Mouse (Mus musculus): ENCODE data around the gene Rassf7. TPM values are rescaled to one million over a fixed set of nuclear protein-coding genes. Genes with fewer than 3 reads are reported as not detected.
A peak's percentile ranks its signal among the peaks of the same experiment; 100 is the strongest.

Rassf7 gene
- polyA plus RNA-seq (2017; shearing (Covaris generic)), result 10 to 100 TPM; 14.2 to 15.9 TPM

DNA sequence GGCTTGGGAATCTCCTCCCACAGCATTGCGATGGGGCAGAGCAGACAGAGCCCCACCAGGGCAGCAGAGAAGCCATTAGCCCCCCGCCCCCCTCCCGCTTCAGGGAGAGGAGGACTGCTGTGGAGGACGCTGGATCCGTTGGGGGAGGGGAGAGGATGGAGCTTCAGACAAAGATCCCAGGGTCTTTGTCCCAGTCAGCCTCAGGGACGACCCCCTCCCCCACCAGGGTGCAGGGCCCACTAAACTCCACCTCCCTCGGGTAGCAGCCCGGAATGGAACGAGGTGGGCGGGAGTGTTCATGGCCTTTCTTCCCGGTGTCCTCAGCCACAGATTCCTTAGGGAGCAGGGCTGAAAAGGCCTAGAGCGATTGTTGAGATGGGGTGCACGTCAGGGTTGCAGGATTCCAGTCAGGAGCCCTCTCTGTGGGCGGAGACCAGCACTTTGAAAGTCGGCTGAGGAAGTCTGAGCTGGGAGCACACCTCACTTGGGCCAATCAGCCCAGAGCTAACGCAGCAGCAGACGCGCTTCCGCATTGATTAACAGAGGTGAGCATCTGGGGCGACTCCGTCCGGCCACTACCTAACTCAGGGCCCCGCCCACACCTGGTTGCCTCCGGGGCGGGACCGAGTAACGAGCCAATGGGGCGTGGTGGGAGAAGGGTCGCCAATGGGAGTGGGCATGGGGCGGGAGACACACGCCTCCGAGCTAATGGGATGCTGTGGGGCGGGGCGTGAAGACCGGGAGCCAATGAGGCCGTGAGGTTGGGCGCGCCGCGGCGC, at the start of gene Rassf7:
Gene Rassf7, plus strand, starts transcription at position 760 of the 779 bp plus-strand sequence.
- ATAC-seq, result peak; percentile 97

DNA sequence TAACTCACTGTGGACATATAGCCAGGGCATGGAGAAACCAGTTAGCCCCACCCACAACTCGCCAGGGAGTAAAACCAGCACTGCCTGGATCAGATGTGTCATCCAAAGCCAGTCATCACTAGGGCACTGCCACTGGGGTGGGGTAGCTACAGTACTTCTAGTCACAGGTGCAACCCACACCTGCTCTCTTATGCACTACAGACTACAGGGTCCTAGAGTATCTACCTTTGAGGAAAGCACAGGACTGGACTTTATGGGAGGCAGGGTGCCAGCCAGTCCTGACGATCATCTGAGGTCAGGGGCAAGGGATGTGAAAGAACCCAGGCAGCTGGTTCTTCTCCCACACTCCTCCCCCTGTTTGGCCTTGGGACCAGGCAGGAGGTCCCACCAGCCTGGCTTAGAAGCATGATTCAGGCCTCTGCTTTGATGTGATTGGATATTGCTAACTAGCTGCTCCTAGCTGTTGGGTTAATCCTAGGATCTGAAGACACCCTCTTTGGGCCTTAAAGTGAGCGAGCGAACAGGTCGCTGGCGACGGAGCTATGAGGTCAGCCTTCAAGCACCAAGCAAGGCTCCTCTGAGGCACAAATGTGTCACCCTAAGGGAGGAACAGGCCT, 47.7 kb upstream of the Rassf7 start:
- peak; percentile 1 for ATAC-seq

DNA sequence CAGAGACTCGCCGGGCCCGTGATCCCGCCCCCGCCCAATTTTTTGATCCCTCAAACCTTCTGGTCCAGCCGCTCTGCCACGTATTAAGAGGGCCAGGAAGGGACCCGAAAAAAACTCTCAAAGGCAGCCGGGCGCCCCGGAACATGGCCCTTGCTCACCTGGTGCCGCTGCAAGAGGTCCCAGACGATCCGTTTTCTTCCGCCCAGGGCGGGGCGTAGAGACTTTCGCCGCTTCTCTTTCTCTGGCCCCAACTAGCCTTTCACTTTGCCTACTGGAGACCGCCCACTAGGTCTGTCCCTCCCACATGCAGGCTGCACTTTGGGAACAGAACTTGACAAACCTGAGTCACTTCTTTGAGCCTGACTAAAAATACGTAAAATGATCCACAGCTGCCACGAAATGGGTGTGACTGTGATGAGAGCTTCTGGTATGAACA, 47.1 kb upstream of the Rassf7 start:
- ATAC-seq, result peak; percentile 19

DNA sequence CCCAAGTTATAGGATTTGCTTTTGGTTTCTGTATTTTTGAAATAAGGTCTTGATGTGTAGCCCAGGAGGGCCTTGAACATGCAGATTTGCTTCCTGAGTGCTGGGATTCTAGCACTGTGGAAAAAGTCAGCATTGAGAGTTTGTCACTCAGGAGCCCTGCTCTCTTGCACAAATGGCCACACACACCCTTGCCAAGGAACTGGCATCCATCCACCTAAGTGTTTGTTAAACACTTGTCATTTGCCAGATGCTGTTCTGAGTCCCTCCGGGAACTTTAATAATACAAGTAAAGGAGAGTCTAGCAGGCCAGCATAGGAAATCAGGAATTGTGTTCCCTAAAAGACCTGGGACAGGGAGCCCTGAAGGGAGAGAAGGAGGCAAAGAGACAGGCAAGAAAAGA, 46.4 kb upstream of the Rassf7 start:
- no peak for ATAC-seq

DNA sequence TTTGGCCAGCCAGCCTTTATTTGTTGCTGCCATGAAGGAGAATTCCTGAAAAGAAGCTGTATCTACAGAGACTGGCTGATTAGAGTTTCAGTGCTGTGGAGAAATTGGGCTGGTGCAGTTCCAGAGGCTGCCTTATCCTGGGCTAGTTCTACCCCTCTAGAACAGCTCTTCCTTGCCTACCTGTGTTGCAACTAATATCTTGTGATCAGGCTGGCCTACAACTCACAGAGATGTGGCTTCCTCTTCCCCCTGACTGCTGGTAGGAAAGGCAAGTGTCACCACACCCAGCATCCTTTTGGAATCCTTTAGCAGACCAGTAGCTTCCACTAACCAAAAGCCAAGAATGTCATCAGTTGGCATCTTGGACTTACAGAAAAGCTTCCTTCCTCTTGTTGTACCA, 45.8 kb upstream of the Rassf7 start:
- ATAC-seq, result no peak

DNA sequence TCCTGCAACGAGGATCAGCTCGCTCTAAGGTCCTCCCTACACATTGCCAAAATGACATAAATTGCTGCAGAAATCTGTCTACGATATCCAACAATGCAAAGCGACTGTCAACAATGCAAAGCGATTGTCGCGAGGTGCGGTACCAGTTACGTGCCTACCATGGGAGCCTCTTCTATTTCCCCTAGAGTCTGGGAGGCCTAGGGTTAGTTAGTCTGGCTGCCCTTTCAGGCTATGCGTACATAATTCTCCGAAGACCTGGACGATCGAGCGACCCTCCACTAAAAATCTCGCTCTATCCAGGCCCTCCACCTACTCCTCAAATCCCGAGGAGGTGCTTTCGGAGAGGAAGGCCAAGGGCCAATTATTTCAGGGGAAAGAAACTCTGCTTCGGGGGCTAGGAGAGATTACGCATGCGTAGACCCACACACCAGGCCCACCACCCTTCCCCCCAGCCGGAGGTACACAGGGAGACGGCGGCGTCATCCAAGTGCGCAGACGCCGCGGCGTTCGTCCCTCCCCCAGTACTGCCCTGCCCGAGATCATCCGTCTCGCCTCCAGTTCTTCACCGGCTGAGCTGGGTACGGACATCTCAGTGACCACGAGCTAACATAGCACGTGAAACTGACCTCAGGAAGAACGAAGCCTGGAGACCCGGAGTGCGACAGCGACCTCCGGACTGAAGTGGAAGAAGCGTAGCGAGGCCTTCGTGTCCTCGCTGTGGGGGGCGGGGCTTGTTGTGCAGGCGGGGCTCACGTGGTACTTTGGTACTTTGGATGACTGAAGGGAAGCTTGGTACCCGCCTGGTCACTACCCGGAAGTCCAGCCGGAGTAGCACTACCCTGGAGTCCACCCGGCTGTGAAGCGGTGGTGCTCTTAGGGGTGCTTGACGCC, 43.3 kb upstream of the Rassf7 start, which contains the start of gene Rnh1:
Gene Rnh1, minus strand, starts transcription at position 742 of the 891 bp plus-strand sequence.
- peak; percentile 84 for ATAC-seq

DNA sequence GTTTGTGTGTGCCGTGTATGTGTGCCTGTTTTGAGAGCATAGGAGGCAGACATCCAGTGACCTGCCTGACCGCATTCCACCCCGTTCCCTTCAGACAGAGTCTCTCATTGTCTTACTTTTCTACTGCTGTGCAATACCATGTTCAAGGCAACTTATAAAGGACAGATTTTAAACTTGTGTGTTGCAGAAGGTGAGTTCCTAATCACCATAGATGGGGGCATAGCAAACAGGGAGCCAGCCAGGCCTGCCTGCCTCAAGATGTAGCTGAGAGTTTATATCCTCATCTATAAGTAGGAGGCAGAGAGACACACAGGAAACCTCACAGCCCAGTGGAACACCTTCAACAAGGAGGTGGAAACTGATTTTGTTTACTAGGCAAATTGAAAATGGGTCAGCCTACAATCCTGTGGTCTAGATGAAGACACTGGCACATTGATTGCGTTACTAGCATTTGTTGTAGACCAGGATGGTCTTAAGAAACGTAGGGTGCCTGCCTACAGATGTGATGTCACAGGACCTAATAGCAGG, 42.3 kb upstream of the Rassf7 start:
- ATAC-seq, result no peak

DNA sequence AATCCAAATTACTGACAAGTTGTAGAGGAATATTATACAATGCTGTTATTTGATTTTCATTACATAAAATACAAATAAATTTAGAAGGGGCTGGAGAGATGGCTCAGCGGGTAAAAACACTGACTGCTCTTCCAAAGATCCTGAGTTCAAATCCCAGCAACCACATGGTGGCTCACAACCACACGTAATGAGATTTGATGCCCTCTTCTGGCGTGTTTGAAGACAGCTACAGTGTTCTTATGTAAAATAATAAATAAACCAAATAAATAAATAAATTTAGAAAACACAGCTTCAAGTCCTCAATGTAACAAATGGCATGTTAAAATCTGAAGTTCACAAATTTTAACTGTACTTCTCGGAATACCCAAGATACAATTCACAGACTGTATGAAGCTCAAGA, 40.6 kb upstream of the Rassf7 start:
- ATAC-seq, result no peak

DNA sequence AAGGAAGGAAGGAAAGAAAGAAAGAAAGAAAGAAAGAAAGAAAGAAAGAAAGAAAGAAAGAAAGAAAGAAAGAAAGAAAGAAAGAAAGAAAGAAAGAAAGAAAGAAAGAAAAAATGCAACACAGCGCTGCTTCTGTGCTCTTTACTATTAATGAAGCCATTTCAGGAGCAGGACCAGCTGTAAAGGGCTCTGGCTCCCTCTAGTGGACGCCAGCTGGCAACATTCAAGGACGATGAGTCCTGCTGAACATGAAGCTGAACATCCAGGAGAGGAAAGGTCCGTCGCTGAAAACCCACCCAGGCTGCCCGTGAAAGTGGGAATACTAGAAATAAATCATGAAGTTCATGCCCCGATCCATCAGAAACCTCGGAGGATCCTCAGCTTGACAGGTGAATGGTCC, 39.5 kb upstream of the Rassf7 start:
- peak; percentile 44 for ATAC-seq

DNA sequence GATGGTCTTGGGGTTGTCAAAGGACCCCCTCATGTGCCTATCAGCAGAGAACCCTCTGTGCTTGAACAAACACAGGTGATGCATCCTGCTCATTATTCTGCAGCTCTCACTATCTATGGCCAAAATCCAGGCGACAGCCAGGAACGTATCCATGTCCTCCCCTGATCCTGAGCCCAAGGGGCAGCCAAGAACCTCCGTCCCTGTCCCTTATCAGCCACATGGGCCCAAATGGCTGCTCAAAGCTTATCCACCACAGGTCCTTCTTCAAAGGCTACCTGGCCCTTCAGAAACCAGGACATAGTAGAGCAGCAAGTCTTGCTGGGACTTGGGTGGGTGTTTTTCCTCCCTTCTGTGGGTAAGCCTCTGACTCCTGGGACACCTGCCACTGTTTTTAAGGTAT, 27.5 kb upstream of the Rassf7 start:
- ATAC-seq, result no peak

DNA sequence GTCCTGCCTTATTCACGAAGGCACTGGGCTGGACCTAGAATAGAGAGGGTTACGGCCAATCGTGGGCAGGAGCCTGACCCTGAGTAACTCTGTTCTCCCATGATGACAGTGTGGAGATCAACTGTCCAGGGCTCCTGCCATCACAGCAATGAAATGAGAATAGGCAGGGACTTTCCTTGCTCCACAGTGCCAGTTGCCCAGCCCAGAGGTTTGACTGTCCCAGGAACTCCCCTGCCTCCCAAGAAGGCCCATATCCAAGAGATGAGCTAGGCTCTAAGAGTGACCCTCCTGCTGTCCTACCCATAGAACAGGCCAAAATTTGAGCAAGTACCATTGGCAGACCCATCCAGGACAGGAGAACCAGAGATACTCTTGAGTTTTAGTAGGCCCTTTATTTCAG, 26.9 kb upstream of the Rassf7 start:
- ATAC-seq, result no peak

DNA sequence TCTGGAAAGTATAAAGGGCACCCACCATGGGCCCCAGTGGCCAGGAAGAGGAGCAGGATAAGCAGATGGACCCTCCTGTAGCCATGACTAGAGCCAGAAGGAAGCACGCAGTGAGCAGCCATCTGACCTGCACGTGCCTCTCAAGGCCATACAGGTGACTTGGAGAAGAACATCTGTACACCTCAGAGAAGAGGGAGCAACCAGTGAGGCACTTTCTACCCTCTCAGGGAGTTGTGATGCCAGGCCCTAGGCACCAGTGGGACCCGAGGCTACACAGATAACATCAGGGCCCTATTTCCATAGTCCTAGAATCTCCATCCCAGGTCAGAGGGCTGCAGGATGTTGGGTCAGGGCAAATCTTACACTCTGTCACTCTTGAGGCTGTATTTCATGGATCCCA, 25.4 kb upstream of the Rassf7 start:
- ATAC-seq, result no peak

DNA sequence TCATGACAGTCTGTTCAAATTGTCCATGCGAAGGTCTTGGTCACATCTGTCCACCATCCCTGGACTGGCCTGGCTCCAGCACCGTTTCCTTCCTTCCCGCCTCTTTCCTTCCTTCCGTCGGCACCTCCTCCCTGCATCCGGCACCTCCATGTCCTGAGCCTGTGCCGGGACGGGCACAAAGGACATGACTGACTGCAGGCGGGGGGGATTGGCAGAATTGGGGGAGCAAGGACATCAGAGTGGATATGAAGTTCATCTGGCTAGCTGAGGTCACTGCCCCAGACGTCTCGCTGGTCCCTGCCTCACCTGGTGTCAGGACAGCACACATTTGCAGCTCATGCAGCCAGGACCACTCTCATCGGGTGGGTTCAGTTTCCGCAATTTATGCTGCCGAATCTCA, 24.6 kb upstream of the Rassf7 start:
- no peak for ATAC-seq

DNA sequence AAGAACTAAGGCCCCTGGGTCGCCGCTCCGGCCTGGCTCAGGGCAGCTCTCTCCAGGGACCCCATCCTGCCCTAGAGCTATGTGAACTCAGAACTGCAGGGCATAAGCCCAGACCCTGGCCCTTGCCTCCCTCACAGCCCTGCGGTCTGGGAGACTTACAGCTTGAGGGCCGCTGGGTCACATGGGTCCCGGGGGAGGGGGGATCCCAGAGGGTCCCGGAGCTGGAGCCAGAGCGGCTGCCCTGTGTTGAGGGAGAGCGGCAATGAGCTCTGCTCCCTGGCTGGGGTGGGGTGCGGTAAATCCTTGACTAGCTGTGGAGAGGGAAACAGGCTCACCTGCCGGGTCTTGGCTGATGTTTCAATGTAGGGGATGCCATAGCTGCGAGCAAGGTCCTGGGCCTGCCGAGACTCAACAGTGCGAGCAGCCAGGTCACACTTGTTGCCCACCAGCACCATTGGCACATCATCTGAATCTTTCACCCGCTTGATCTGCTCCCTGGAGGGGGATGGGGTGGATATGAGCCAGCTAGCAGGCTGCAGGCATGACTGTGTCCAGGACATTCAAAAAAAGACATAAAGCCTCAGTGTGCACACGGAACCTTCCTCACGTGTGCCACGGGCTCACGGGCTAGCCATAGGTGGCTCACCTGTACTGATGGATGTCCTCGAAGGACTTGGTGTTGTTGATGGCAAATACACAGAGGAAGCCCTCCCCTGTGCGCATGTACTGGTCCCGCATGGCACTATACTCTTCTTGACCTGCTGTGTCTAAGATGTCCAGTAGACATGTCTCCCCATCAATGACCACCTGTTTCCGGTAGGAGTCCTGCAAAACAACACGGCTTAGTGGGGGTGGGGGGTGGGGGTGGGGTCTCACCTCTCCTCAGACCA, 23.6 kb upstream of the Rassf7 start:
- no peak for ATAC-seq

DNA sequence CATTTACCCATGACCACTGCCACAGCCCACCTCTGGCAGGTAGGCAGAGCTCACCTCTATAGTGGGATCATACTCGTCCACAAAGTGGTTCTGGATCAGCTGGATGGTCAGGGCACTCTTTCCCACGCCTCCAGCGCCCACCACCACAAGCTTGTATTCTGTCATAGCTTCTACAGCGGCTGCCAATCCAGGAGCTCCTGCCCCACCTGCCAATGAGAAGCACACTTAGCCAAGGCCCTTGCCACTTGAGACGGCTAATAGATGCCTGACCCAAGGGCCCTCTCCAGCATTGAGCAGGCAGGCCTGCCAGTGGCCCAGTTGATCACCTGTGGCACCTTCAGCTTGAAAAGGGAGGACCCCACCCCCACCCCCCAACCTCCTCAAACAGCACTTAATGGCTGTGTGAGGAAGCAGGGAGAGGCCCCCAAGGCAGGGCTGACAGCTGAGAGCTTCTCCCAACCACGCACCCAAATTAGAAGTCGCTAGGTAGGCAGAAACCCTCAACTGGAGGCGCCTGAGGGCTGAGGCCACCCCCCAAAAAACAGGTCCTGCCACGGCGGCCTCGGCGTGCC, 22.8 kb upstream of the Rassf7 start:
- no peak for ATAC-seq

DNA sequence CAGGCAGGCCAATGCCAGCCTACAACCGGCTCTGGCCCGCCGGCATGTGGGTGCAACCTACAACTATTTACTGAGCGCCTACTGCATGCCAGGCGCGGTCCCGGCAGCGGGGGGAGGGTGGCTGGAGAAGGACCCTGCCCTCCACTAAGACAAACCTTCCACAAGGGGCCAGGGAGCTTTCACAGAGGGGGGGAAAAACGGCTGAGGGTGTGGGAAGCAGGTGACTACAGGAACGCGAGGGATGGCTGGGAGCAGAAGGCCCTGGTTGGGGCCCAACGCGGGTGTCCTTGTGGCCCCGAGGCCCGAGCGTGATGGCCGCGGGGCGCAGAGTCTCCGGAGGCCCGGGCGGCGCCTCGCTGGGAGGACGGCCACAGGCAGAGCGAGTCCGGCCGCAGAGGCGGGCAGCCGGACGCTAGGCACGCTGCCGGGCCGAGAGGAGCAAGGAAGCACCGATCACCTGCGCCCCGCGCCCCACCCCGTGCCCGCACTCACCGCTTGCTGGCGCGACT, 22.3 kb upstream of the Rassf7 start:
- ATAC-seq, result no peak

DNA sequence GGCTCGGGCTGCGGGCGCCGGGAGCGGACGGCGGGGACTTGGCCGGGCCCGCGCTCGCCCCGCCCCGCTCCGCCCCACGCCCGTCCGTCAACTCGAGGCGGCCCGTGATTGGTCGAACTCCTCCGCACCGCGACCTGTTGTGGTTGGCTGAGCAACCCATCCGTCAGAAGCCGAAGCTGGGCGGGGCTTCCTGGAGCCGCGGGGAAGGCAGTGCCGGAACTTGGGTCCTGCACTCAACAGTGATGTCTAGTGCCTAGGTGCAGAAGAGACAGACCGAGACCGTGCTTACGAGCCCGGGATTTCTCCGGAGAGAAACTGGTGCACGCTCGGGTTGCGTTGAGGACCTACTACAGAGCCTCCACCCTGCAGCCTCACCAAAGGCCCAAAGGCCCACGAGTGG, 21.7 kb upstream of the Rassf7 start, which contains the start of the genes Hras and Lrrc56:
Gene Hras, minus strand, starts transcription at position 58 of the 400 bp plus-strand sequence.
Gene Lrrc56, plus strand, starts transcription at position 210 of the 400 bp plus-strand sequence.
- peak; percentile 97 for ATAC-seq

DNA sequence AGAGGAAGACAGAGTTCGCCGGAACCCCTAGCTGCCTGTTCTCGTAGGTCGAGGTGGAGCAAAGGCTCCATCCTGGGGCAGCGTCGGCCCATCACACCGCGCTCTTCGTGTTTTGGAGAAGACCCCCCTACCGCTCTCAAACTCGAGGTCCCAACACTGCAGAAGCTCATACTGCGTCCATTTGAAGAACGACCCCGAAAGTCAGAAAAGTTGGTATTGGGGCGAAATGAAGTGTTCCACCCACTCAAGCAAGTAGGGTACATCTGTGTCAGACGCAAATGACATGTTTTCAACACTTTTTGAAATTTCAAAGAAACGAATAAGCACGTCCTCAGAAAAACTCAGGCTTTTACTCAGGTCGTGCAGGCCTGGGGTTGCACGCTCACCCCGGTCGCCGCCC, 21.3 kb upstream of the Rassf7 start:
- ATAC-seq, result no peak

DNA sequence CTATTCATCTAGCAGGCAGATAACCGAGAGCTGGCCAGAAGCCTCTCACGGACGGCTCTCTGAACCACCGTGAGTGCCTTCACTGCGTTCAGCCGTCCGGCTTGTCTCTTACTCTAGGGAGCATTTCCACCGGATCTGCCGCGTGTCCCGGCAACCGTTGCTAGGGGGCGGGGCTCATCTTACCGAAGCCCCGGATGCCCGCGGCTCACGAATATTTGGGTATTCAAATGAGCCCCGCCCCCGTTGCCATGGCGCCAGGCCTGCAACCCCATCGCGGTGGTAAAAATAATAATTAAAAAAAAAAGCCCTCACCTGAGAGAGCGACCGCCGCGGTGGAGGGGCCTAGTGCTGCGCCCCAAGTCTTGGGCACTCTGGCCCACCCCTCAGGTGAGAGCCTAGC, 20.8 kb upstream of the Rassf7 start:
- peak; percentile 72 for ATAC-seq

DNA sequence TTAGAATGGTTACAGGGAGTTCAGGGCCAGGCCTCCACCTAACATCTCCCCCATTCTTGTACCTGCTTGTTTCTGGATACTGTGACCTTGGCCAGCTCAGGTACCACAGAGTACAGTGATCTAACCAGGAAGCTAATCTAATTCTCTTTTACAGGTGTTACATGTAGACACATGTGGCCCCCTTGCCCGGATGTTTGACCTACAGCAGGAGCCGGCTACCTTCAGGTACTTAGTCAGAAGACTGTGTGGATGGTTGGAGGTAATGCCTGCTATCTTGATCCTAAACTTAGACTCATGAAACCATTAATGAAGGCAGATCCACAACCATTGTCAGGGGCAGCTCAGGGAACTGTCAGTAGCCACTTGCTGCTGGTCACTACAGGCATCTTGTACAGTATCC, 19.9 kb upstream of the Rassf7 start:
- ATAC-seq, result no peak

DNA sequence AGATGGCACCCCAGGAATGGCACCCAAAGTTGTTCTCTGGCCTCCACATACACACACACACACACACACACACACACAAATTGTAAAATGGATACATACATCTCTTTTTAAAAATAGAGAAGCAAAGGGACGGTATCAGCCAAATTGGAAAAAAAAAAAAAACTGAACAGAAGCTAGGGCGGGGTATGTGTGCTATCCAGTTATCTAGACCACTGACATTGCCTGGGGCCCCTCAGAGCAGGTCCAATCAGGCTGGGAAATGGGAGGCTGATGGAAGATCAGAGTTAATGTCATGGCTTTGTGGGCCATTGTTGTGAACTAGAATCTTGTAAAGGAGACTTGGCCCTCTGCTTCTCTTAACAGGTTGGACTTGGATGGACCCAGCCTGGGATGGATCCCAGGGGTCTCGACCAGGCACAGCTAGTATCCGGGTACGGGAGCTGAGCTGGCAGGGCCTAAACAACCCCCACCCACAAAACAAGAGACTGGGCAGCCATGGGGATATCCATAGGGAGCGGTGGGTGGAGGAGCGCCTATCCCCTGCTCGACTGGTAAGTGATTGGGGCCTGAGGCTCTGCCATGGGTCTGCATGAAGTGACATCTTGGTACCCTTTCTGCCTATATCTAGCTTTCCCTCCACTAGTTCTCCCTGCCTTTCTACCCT, 18.9 kb upstream of the Rassf7 start:
- ATAC-seq, result no peak

Measured in CD4-positive, CD25-positive, alpha-beta regulatory T cell, adult 4 months (primary cell).